ENCODE assay signal across 14 mouse cellular contexts in genomic region chr13:70092886-70093285, GRCm38 (mm10).
"Had no signal": no experiment of that assay in that cellular context is flagged by ENCODE, and none has a peak within 500 bp of the region (broad histone marks: within the 10 kb centered on the region; RNA-seq: fewer than 3 reads in every experiment).

No protein-coding gene starts in this region.

- H3K27ac ChIP-seq: kidney, postnatal 0 days; layer of hippocampus, adult 2 months; liver, embryonic 13.5 days had no signal

- H3K9me3 ChIP-seq: liver, embryonic 13.5 days; neural tube, embryonic 13.5 days had no signal

- H3K4me2 ChIP-seq: liver, embryonic 13.5 days; midbrain, embryonic 11.5 days; neural tube, embryonic 13.5 days had no signal

- H3K4me3 ChIP-seq: layer of hippocampus, adult 2 months; liver, embryonic 13.5 days; neural tube, embryonic 13.5 days had no signal

- H3K9ac ChIP-seq: liver, embryonic 13.5 days; neural tube, embryonic 13.5 days had no signal

- H3K36me3 ChIP-seq: liver, embryonic 13.5 days; neural tube, embryonic 13.5 days had no signal

- ATAC-seq: intestine, postnatal 0 days had no signal

- H3K27me3 ChIP-seq: liver, embryonic 13.5 days; neural tube, embryonic 13.5 days had no signal

- H3K4me1 ChIP-seq: liver, embryonic 13.5 days had no signal

- DNase-seq: kidney, adult 2 months; kidney, postnatal 25 days; layer of hippocampus, adult 9-11 months; liver, embryonic 13.5 days; lung, adult 2 months; lung, postnatal 14 days; lung, postnatal 4 days; midbrain, embryonic 14.5 days; thymus, postnatal 25 days had no signal
